Mouse (Mus musculus): ENCODE data around the gene Zfp28. TPM values are rescaled to one million over a fixed set of nuclear protein-coding genes. Genes with fewer than 3 reads are reported as not detected.

Zfp28 gene
- 21.5 and 23.3 TPM in 2 replicates for polyA plus RNA-seq (2015; fragmentation: Nextera tagmentation; extraction: Ambion mirVana)

DNA sequence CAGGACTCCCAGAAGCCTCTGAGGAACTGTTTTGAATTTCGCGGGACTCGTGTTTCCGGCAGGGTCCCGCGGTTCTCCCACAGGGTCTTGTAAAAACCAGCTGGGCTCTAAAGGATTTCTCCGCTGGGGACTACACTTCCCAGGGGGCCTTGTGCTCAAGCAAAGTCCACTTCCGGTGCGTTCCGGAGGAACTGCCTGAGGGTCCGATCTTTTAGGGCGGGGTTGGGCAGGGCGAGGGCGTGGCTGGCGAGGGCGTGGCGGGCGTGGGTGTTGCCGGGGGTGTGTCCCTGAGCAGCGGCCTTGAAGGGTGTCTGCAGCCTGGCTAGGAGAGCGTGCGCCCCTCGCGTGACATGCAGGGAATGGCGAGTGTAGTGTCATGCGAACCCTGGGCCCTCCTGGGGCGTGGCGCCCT, at the start of gene Zfp28:
Zfp28 (plus strand) TSS at position 252 of the 412 bp plus-strand sequence.
- Histone ChIP-seq H3K9me3 (no peaks in the 10 kb centered on the region), H3K27me3 (no peaks in the 10 kb centered on the region), H3K36me3 (peaks cover 10% of the 10 kb centered on the region; the same call in 1 of the 2 replicates), H3K4me2 (replicated peaks) (peak within 1 kb of the TSS; percentile 86), H3K4me1 (peaks cover 22% of the 10 kb centered on the region), H3K27ac (replicated peaks) (peak within 1 kb of the TSS; percentile 39; the same call in 1 of the 2 replicates), H3K4me3 (peak within 1 kb of the TSS; percentile 78), H3K9ac (replicated peaks) (peak within 1 kb of the TSS; percentile 72)
- WGBS: under 1% methylated on average over 28 of the region's 28 CpGs
- ATAC-seq (replicated peaks): peak; percentile 97

GRCm38 (mm10) chr7:6339865-6340264, 43.2 kb upstream of the Zfp28 start:
- no peak for ATAC-seq (replicated peaks)
- WGBS: 82% methylated on average over 5 of the region's 5 CpGs
- Histone ChIP-seq H3K4me2 (replicated peaks) (no peak overlapping the region), H3K4me3 (no peak overlapping the region), H3K9me3 (no peaks in the 10 kb centered on the region), H3K27ac (replicated peaks) (no peak overlapping the region), H3K9ac (replicated peaks) (no peak overlapping the region), H3K4me1 (peaks cover 4% of the 10 kb centered on the region), H3K36me3 (no peaks in the 10 kb centered on the region), H3K27me3 (no peaks in the 10 kb centered on the region)

- peak; percentile 95 for ATAC-seq (replicated peaks)
- Histone ChIP-seq H3K27ac (replicated peaks) (peak within 1 kb of the TSS; percentile 90), H3K9me3 (no peaks in the 10 kb centered on the region), H3K27me3 (no peaks in the 10 kb centered on the region), H3K4me3 (peak within 1 kb of the TSS; percentile 75), H3K4me1 (peaks cover 4% of the 10 kb centered on the region), H3K4me2 (replicated peaks) (peak within 1 kb of the TSS; percentile 44), H3K36me3 (no peaks in the 10 kb centered on the region), H3K9ac (replicated peaks) (peak within 1 kb of the TSS; percentile 74)
- WGBS: under 1% methylated on average over 26 of the region's 26 CpGs
These were observed 39.5 kb upstream of the Zfp28 start, which contains the start of gene Gm3854 for GRCm38 (mm10) chr7:6343501-6344071. Gene Gm3854 (plus strand): TSS chr7:6343759.

- peak; percentile 47 for ATAC-seq (replicated peaks)
- Histone ChIP-seq H3K36me3 (no peaks in the 10 kb centered on the region), H3K9me3 (no peaks in the 10 kb centered on the region), H3K27me3 (no peaks in the 10 kb centered on the region), H3K9ac (replicated peaks) (peak overlapping the region; percentile 74), H3K27ac (replicated peaks) (peak overlapping the region; percentile 90; the same call in 1 of the 2 replicates), H3K4me2 (replicated peaks) (peak overlapping the region; percentile 44), H3K4me3 (peak overlapping the region; percentile 75), H3K4me1 (peaks cover 4% of the 10 kb centered on the region)
- 31% methylated on average over 10 of the region's 10 CpGs for WGBS
These were observed 39.0 kb upstream of the Zfp28 start for GRCm38 (mm10) chr7:6344124-6344523.

DNA sequence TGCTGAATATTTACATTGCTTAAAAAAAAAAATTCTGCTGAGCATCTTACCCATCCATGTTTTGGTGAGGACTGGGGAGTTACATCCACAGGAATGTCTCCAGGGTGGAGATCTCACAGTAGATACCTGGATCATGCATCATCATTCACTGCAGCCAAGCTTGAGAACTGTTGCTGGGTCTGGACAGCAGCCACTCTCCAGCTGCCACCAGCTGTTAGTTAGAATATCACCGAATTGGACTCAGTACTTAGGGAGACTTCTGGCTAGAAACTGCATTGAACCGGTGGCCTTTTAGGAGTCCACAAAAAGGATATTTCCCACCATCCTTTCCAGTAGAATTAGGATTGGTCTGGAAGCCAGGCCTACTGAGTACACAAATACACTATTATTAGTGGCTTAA, 25.0 kb upstream of the Zfp28 start:
- H3K27ac ChIP-seq (replicated peaks): no peak overlapping the region
- H3K9ac ChIP-seq (replicated peaks): no peak overlapping the region
- no peaks in the 10 kb centered on the region for H3K9me3 ChIP-seq
- no peaks in the 10 kb centered on the region for H3K4me1 ChIP-seq
- ATAC-seq (replicated peaks): no peak
- H3K4me3 ChIP-seq: no peak overlapping the region
- WGBS: 79% methylated on average over 2 of the region's 2 CpGs
- no peak overlapping the region for H3K4me2 ChIP-seq (replicated peaks)
- no peaks in the 10 kb centered on the region for H3K27me3 ChIP-seq
- peaks cover 18% of the 10 kb centered on the region for H3K36me3 ChIP-seq

DNA sequence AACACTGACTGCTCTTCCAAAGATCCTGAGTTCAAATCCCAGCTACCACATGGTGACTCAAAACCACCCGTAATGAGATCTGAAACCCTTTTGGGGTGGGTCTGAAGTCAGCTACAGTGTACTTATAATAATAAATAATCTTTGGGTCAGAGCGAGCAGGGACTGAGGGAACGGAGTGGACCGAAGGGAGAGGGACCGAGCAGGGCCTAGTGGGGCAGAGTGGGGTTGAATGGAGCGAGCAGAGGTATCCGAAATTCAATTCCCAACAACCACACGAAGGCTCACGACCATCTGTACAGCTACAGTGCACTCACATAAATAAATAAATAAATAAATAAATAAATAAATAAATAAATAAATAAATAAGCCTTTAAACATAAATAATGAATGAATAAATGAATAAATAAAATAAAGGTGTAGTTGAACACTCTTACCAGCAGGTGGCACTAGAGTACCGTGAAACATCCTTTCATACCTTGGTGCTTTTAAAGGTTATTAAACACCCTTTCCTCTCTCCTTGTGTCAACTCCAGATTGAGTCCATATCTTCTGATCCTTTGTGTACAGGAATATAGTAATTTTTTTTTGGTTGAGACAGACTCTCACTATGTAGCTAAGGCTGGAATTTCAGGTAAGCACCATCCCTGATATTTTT, 24.0 kb upstream of the Zfp28 start:
- H3K9me3 ChIP-seq: no peaks in the 10 kb centered on the region

DNA sequence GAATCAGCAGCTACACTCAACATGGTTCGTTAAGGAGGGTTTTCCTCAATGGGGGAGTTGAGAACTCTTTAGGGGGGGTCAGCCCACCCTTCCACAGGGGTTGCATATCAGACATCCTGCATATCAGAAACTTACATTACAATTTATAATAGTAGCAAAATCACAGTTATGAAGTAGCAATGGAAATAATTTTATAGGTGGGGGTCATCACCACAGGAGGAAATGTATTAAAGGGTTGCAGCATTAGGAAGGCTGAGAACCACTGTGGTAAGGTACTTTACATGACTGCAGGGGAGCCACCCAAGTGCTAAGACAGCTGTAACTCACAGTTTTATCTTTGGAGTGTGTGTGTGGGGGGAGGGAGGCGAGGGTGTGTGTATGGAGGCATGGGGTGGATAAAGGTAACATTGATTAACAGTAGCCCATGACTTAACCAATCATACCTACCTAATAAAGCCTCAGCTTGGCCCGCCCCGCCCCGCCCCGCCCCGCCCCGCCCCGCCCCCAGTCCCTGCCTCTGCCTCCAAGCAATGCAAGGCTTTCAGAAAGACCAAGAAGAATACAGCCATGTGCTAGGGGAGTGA, 22.5 kb upstream of the Zfp28 start:
- Histone ChIP-seq H3K4me2 (replicated peaks) (no peak overlapping the region), H3K4me1 (peaks cover 10% of the 10 kb centered on the region), H3K9ac (replicated peaks) (no peak overlapping the region), H3K36me3 (no peaks in the 10 kb centered on the region), H3K4me3 (no peak overlapping the region), H3K27ac (replicated peaks) (no peak overlapping the region), H3K9me3 (no peaks in the 10 kb centered on the region), H3K27me3 (no peaks in the 10 kb centered on the region)
- ATAC-seq (replicated peaks): no peak
- 16% methylated on average over 9 of the region's 9 CpGs for WGBS

More for the DNA sequence above, 24.0 kb upstream of the Zfp28 start:
- 51% methylated on average over 10 of the region's 10 CpGs for WGBS
- H3K27ac ChIP-seq (replicated peaks): 0 out of 2 replicates have a peak overlapping the region, but pooled peaks have one; percentile 2
- no peak overlapping the region for H3K9ac ChIP-seq (replicated peaks)
- ATAC-seq (replicated peaks): no peak
- H3K4me2 ChIP-seq (replicated peaks): no peak overlapping the region
- no peaks in the 10 kb centered on the region for H3K27me3 ChIP-seq
- H3K36me3 ChIP-seq: peaks cover 9% of the 10 kb centered on the region
- no peak overlapping the region for H3K4me3 ChIP-seq
- peaks cover 6% of the 10 kb centered on the region for H3K4me1 ChIP-seq

DNA sequence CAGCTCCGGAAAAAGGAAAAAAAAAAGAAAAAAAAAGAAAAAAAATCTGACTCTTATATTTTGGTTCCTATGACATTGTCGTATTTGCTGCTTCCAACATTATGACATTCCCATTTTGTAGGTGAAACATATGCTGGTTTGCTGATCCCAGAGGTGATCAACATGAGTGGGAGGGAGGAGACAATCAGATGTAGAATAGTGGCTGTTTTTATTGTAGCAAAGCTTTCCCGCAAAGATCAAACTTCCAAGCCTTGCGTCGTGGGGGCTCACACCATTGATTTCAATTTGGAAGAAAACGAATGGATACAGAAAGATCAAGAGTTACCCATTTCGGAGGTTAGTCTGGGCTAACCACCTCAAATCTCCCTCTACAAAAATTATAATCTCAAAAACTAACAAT, 21.3 kb upstream of the Zfp28 start:
- H3K9me3 ChIP-seq: no peaks in the 10 kb centered on the region
- 19% methylated on average over 7 of the region's 7 CpGs for WGBS
- H3K36me3 ChIP-seq: no peaks in the 10 kb centered on the region
- no peaks in the 10 kb centered on the region for H3K27me3 ChIP-seq
- peak overlapping the region; percentile 59 for H3K9ac ChIP-seq (replicated peaks)
- no peak for ATAC-seq (replicated peaks)
- peak overlapping the region; percentile 56 for H3K4me2 ChIP-seq (replicated peaks)
- H3K4me1 ChIP-seq: peaks cover 10% of the 10 kb centered on the region
- peak overlapping the region; percentile 96 for H3K27ac ChIP-seq (replicated peaks)
- H3K4me3 ChIP-seq: peak overlapping the region; percentile 54

- peak overlapping the region; percentile 56 for H3K4me2 ChIP-seq (replicated peaks)
- H3K27me3 ChIP-seq: no peaks in the 10 kb centered on the region
- peaks cover 10% of the 10 kb centered on the region for H3K4me1 ChIP-seq
- H3K9me3 ChIP-seq: no peaks in the 10 kb centered on the region
- H3K27ac ChIP-seq (replicated peaks): peak overlapping the region; percentile 96
- H3K4me3 ChIP-seq: peak overlapping the region; percentile 54
- peak overlapping the region; percentile 59 for H3K9ac ChIP-seq (replicated peaks)
- WGBS: under 1% methylated on average over 38 of the region's 38 CpGs
- no peaks in the 10 kb centered on the region for H3K36me3 ChIP-seq
- ATAC-seq (replicated peaks): peak; percentile 94
These were observed 20.6 kb upstream of the Zfp28 start for GRCm38 (mm10) chr7:6362268-6363046.

GRCm38 (mm10) chr7:6363047-6363488, 20.0 kb upstream of the Zfp28 start, which contains the start of gene Zfp78:
Gene Zfp78 (plus strand): TSS chr7:6363280.
- Histone ChIP-seq H3K36me3 (no peaks in the 10 kb centered on the region), H3K4me2 (replicated peaks) (peak within 1 kb of the TSS; percentile 56), H3K27me3 (no peaks in the 10 kb centered on the region), H3K9me3 (no peaks in the 10 kb centered on the region), H3K4me1 (peaks cover 10% of the 10 kb centered on the region), H3K4me3 (peak within 1 kb of the TSS; percentile 54), H3K9ac (replicated peaks) (peak within 1 kb of the TSS; percentile 59), H3K27ac (replicated peaks) (peak within 1 kb of the TSS; percentile 96)
- WGBS: under 1% methylated on average over 23 of the region's 23 CpGs
- peak; percentile 86 for ATAC-seq (replicated peaks)

GRCm38 (mm10) chr7:6364761-6365160, 18.3 kb upstream of the Zfp28 start:
- WGBS: 67% methylated on average over 1 of the region's 1 CpGs
- H3K27ac ChIP-seq (replicated peaks): no peak overlapping the region
- no peak overlapping the region for H3K4me3 ChIP-seq
- no peaks in the 10 kb centered on the region for H3K27me3 ChIP-seq
- H3K4me2 ChIP-seq (replicated peaks): no peak overlapping the region
- no peak for ATAC-seq (replicated peaks)
- H3K36me3 ChIP-seq: no peaks in the 10 kb centered on the region
- H3K9me3 ChIP-seq: no peaks in the 10 kb centered on the region
- H3K4me1 ChIP-seq: peaks cover 10% of the 10 kb centered on the region
- no peak overlapping the region for H3K9ac ChIP-seq (replicated peaks)
